Mouse (Mus musculus) erythroid progenitor cell, adult 5-6 weeks (primary cell): ENCODE data around the gene Gm20388. TPM values are rescaled to one million over a fixed set of nuclear protein-coding genes. Genes with fewer than 3 reads are reported as not detected.
A peak's percentile ranks its signal among the peaks of the same experiment; 100 is the strongest.

Experiments used
- ATAC-seq: replicated peaks from 2 replicates; pipeline ENCODE4 v1.8.0; 2016; ENCODE audit warnings: moderate number of reproducible peaks, mild to moderate bottlenecking, moderate TSS enrichment, inconsistent platforms; ENCODE audit not compliant: poor library complexity, low FRiP score, severe bottlenecking
- total RNA-seq, 2 experiments: library from RNA; stranded (forward) in 1 of 2; stranded (reverse) in 1 of 2; fragments of 150-400 nt in 1 of 2; fragments of 186-747, 209-891 nt in 1 of 2; gene quantifications; 2 replicates each; pipeline versions ENCODE4 v1.2.3 to v1.2.4; 2015 to 2017; ENCODE audit warnings: low replicate concordance in 2 of 2

Gene Gm20388
- total RNA-seq, 2 experiments from 2014 or later: 4.2 TPM; not detected in 1

- no peak for ATAC-seq
These were observed 543.8 kb downstream of the Gm20388 start for GRCm38 (mm10) chr8:120454404-120454803.

- no peak for ATAC-seq
These were observed 549.7 kb downstream of the Gm20388 start for GRCm38 (mm10) chr8:120460375-120460774.

- ATAC-seq: no peak
These were observed 551.5 kb downstream of the Gm20388 start for GRCm38 (mm10) chr8:120462119-120462551.

- no peak for ATAC-seq
These were observed 552.0 kb downstream of the Gm20388 start for GRCm38 (mm10) chr8:120462611-120463010.

GRCm38 (mm10) chr8:120463918-120464584, 553.4 kb downstream of the Gm20388 start:
- no peak for ATAC-seq

- no peak for ATAC-seq
These were observed 553.9 kb downstream of the Gm20388 start for GRCm38 (mm10) chr8:120464585-120464937.

- ATAC-seq: no peak
These were observed 555.1 kb downstream of the Gm20388 start for GRCm38 (mm10) chr8:120465710-120466109.

- ATAC-seq: no peak
These were observed 555.6 kb downstream of the Gm20388 start for GRCm38 (mm10) chr8:120466266-120466665.

- ATAC-seq: no peak
These were observed 557.0 kb downstream of the Gm20388 start for GRCm38 (mm10) chr8:120467598-120467997.

GRCm38 (mm10) chr8:120470170-120470569, 559.5 kb downstream of the Gm20388 start:
- ATAC-seq: no peak

GRCm38 (mm10) chr8:120471166-120471565, 560.5 kb downstream of the Gm20388 start:
- ATAC-seq: 0 out of 2 replicates have a peak, but pooled peaks have one; percentile 26

- ATAC-seq: no peak
These were observed 561.1 kb downstream of the Gm20388 start for GRCm38 (mm10) chr8:120471752-120472151.

- no peak for ATAC-seq
These were observed 561.6 kb downstream of the Gm20388 start for GRCm38 (mm10) chr8:120472230-120472629.

- ATAC-seq: no peak
These were observed 563.2 kb downstream of the Gm20388 start for GRCm38 (mm10) chr8:120473729-120474364.

GRCm38 (mm10) chr8:120474496-120475235, 564.0 kb downstream of the Gm20388 start:
- no peak for ATAC-seq

- peak; percentile 86 for ATAC-seq
These were observed 565.0 kb downstream of the Gm20388 start for GRCm38 (mm10) chr8:120475462-120476201.

GRCm38 (mm10) chr8:120476711-120477575, 566.3 kb downstream of the Gm20388 start:
- no peak for ATAC-seq

- no peak for ATAC-seq
These were observed 568.1 kb downstream of the Gm20388 start for GRCm38 (mm10) chr8:120478754-120479153.

- peak; percentile 51 for ATAC-seq
These were observed 569.0 kb downstream of the Gm20388 start for GRCm38 (mm10) chr8:120479691-120480090.
